Mouse (Mus musculus): ENCODE data around the gene Dusp9. TPM values are rescaled to one million over a fixed set of nuclear protein-coding genes. Genes with fewer than 3 reads are reported as not detected.
A peak's percentile ranks its signal among the peaks of the same experiment; 100 is the strongest.

The Dusp9 gene
- 1 to 10 TPM in 1 of 2 experiments, under 1 TPM in 1; 0.85 to 1.0 TPM for total RNA-seq (2021)
- long read RNA-seq, experiment 1: 0 reads
- long read RNA-seq, experiment 2: 0 reads

- DNase-seq (ENCODE audit: low spot score in 2 of 2): no peak
Measured at GRCm38 (mm10) chrX:73639255-73639675, at the start of gene Dusp9. Dusp9 (plus strand) TSS chrX:73639419.

GRCm38 (mm10) chrX:73593212-73593611 is 46.0 kb upstream of the Dusp9 start:
- DNase-seq (ENCODE audit: low spot score in 2 of 2): no peak

- DNase-seq (ENCODE audit: low spot score in 2 of 2): no peak
Measured at GRCm38 (mm10) chrX:73594451-73595121, 44.6 kb upstream of the Dusp9 start.

GRCm38 (mm10) chrX:73595297-73595938 is 43.8 kb upstream of the Dusp9 start:
- DNase-seq (ENCODE audit: low spot score in 2 of 2): no peak

- DNase-seq (ENCODE audit: low spot score in 2 of 2): no peak
Measured at GRCm38 (mm10) chrX:73601456-73601855, 37.8 kb upstream of the Dusp9 start.

GRCm38 (mm10) chrX:73613665-73614064 is 25.6 kb upstream of the Dusp9 start:
- DNase-seq (ENCODE audit: low spot score in 2 of 2): no peak

GRCm38 (mm10) chrX:73615876-73616275 is 23.3 kb upstream of the Dusp9 start:
- DNase-seq (ENCODE audit: low spot score in 2 of 2): no peak

GRCm38 (mm10) chrX:73619401-73619800 is 19.8 kb upstream of the Dusp9 start:
- no peak for DNase-seq (ENCODE audit: low spot score in 2 of 2)

GRCm38 (mm10) chrX:73619890-73620289 is 19.3 kb upstream of the Dusp9 start:
- no peak for DNase-seq (ENCODE audit: low spot score in 2 of 2)

- no peak for DNase-seq (ENCODE audit: low spot score in 2 of 2)
Measured at GRCm38 (mm10) chrX:73626981-73627380, 12.2 kb upstream of the Dusp9 start.

GRCm38 (mm10) chrX:73635425-73635824 is 3.8 kb upstream of the Dusp9 start:
- DNase-seq (ENCODE audit: low spot score in 2 of 2): no peak

- DNase-seq (ENCODE audit: low spot score in 2 of 2): no peak
Measured at GRCm38 (mm10) chrX:73637415-73637814, 1.8 kb upstream of the Dusp9 start.

GRCm38 (mm10) chrX:73639901-73640469 is 766 bp downstream of the Dusp9 start:
- DNase-seq (ENCODE audit: low spot score in 2 of 2): no peak

- no peak for DNase-seq (ENCODE audit: low spot score in 2 of 2)
Measured at GRCm38 (mm10) chrX:73645121-73645520, 5.9 kb downstream of the Dusp9 start.

GRCm38 (mm10) chrX:73650869-73651268 is 11.7 kb downstream of the Dusp9 start:
- no peak for DNase-seq (ENCODE audit: low spot score in 2 of 2)

- no peak for DNase-seq (ENCODE audit: low spot score in 2 of 2)
Measured at GRCm38 (mm10) chrX:73653392-73653791, 14.2 kb downstream of the Dusp9 start.

GRCm38 (mm10) chrX:73654177-73654576 is 15.0 kb downstream of the Dusp9 start:
- peak; percentile 41 to 58 for DNase-seq (ENCODE audit: low spot score in 2 of 2)

- no peak for DNase-seq (ENCODE audit: low spot score in 2 of 2)
Measured at GRCm38 (mm10) chrX:73655529-73655928, 16.3 kb downstream of the Dusp9 start.

GRCm38 (mm10) chrX:73658391-73658790 is 19.2 kb downstream of the Dusp9 start:
- no peak for DNase-seq (ENCODE audit: low spot score in 2 of 2)

GRCm38 (mm10) chrX:73658936-73659574 is 19.8 kb downstream of the Dusp9 start:
- DNase-seq (ENCODE audit: low spot score in 2 of 2): peak; percentile 33 to 37

- DNase-seq (ENCODE audit: low spot score in 2 of 2): no peak
Measured at GRCm38 (mm10) chrX:73659575-73660283, 20.5 kb downstream of the Dusp9 start, which contains the start of gene Pnck. Pnck (minus strand) TSS chrX:73660117.
